Mouse (Mus musculus): ENCODE data around the gene Slfn4.
A peak's percentile ranks its signal among the peaks of the same experiment; 100 is the strongest.
"Not testable (repeated sequence)": the region's sequence is repeated elsewhere in the genome, so short reads cannot be mapped to it uniquely, and the experiment has no call there.

Gene Slfn4

GRCm38 (mm10) chr11:83174948-83175539, at the start of gene Slfn4:
Gene Slfn4 (plus strand): TSS chr11:83175186.
- no peak for DNase-seq (ENCODE audit: low spot score in 2 of 2)

DNA sequence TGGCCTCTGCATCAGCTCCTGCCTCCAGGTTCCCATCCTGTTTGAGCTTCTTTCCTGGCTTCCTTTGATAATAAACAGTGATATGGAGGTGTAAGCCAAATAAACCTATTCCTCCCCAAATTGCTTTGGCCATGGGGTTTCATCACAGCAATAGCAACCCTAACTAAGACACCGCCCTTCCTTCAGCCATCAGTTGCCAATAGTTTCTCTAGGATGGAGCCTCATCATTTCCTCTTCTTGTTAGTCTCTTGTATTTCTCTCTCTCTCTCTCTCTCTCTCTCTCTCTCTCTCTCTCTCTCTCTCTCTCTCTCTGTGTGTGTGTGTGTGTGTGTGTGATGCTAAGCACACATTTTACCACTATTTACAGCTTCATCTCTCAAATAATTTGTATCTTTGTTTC, 49.4 kb upstream of the Slfn4 start:
- DNase-seq (ENCODE audit: low spot score in 2 of 2), result not testable (repeated sequence)

GRCm38 (mm10) chr11:83137253-83137652, 37.7 kb upstream of the Slfn4 start:
- not testable (repeated sequence) for DNase-seq (ENCODE audit: low spot score in 2 of 2)

GRCm38 (mm10) chr11:83148939-83149338, 26.0 kb upstream of the Slfn4 start:
- not testable (repeated sequence) for DNase-seq (ENCODE audit: low spot score in 2 of 2)

DNA sequence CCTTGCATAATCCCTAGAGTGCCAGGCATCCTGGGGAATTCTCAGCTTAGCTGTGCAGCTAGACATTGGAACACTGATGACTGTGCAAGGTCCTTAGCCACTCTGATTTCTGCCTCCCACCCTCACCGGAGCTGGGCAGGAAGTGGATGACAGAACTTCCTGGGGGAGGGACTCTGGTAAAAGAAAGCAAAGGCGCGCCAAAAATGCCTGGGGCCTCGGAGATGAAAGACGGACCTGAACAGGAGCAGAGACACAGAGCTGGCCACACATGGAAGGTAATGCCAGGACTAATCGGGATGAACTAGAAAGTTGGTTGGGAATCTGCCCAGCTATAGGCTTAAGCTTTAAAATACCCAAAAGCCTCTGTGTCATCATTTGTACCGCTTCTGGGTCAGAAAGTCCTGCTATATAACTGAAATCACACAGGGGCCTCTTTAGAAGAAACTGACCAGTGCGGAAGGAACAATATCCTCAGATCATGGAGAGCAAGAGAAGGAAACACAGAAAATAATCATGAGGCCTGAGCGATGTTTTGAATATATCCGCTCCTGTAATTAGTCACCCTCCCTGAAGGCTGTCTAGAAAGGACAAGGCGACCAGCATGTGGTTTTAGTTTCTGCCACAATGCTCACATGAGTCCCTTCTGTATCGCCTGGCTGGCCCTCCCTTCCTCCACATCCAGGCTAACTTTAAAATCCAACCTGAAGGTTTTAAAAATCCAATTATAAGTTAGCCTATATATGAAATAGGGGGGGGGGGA, 16.3 kb downstream of the Slfn4 start, which contains the start of gene Slfn3:
Gene Slfn3, plus strand, starts transcription at position 197 of the 760 bp plus-strand sequence.
- peak; percentile 68 to 70 for DNase-seq (ENCODE audit: low spot score in 2 of 2)

- DNase-seq (ENCODE audit: low spot score in 2 of 2), result peak; percentile 25 to 58
These were observed 17.0 kb downstream of the Slfn4 start for GRCm38 (mm10) chr11:83192001-83192400.

DNA sequence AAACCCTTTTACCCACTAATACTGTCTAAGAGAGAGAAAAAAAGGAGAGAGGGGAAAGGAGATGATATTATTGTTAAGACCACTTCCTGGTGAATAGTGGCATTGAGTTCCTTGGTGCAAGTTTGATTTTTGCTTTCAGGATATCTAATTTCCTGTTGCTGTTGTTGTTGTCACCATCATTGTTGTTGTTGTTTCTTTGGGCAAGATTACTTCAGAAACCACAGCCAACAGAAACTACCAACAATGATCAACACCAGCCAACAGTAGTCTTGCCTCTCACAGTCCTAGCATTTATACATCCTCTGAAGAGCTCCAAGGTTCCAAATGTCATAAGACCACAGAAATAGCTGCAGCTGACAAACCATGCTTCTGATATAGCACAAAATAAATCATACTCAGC, 30.0 kb downstream of the Slfn4 start:
- no peak for DNase-seq (ENCODE audit: low spot score in 2 of 2)

DNA sequence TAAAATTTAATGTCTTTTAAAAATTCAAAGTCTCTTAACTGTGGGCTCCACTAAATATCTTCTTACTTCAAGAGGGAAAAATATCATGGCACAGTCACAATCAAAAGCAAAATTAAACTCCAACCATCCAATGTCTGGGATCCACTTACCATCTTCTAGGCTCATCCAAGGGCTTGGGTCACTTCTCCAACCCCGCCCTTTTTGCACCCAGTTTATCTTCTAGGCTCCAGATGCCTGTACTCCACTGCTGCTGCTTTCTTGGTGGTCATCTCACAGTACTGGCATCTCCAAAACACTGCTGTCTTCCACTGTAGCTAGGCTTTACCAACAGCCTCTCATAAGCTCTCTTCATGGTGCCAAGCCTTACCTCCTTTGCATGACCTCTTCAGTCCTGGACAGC, 41.1 kb downstream of the Slfn4 start:
- no peak for DNase-seq (ENCODE audit: low spot score in 2 of 2)

DNA sequence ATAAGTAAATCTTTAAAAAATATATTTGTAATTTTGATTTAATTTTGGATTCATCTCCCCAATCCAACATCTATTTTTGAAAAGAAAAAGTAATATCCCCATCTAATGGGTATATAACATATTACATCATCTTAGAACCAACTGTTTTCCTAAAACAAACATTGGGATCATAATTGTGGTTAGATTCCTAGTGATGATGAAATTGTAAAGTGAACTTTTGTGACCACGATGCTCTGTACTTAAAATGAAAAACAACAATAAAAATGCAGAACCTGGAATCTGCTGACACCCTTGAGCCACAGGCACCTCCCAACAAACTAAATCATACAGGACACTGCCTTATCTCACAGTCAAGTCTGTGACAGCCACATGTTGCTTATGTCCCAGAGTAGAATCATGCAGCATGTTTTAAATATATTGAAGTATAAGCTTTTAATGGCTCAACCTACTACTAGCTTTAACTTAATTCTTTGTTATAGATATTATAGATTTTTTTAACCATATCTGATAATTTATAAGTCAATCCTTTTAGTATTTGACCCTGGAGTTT, 46.4 kb downstream of the Slfn4 start:
- DNase-seq (ENCODE audit: low spot score in 2 of 2), result no peak

GRCm38 (mm10) chr11:83223367-83223766, 48.4 kb downstream of the Slfn4 start:
- peak; percentile 72 to 78 for DNase-seq (ENCODE audit: low spot score in 2 of 2)

- DNase-seq (ENCODE audit: low spot score in 2 of 2), result peak in 1 of 2 experiments; percentile 16
These were observed 48.8 kb downstream of the Slfn4 start for GRCm38 (mm10) chr11:83223793-83224192.

- peak; percentile 77 to 84 for DNase-seq (ENCODE audit: low spot score in 2 of 2)
These were observed 49.2 kb downstream of the Slfn4 start for GRCm38 (mm10) chr11:83224217-83224616.

DNA sequence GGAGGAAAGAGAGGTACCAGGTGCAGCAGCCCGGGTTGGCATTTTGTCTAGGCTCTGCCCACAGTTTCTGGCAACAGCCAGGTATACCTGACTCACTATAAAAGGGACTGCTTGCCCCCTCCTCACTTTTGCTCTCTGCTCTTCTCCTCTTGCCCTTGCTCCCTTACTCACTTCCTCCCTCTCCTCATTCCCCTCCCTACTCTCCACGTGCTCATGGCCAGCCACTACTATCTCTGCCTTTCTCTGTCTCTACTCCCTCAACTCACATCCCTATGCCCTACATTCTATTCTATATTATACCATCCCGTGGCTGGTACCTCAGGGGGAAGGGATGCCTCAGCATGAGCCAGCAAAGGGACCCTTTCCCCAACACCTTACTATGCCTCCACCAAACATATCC, 49.8 kb downstream of the Slfn4 start:
- DNase-seq (ENCODE audit: low spot score in 2 of 2), result no peak

DNA sequence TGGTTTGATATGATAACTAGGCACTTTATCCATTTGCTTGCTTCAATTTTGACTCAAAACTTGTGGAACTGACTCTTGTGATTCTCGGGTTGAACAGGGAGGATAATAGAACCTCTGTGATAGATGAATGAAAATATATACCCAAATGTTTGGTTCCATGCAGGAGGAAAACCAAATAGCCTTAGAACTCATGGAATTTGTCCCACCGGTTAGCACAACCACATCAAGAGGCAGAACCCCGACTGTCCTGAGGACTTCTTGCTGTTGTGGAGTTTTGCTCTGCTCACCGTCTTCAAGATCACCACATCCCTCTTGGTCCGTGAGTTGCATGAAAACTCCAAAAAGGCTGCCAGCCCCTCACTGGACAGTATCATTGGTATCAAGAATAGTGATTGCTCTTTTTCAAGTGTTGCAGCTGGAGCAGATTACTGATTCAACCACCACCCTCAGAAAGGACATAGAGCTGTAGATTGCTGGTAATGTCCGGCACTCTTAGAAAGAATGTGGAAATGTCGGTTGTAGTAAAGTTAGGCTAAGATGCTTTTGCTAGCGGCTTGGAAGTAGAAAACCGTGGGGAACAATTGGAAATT, 50.5 kb downstream of the Slfn4 start:
- no peak for DNase-seq (ENCODE audit: low spot score in 2 of 2)

- no peak for DNase-seq (ENCODE audit: low spot score in 2 of 2)
These were observed 53.1 kb downstream of the Slfn4 start for GRCm38 (mm10) chr11:83227926-83228723.

- peak; percentile 37 to 52 for DNase-seq (ENCODE audit: low spot score in 2 of 2)
These were observed 56.0 kb downstream of the Slfn4 start for GRCm38 (mm10) chr11:83230966-83231365.

DNA sequence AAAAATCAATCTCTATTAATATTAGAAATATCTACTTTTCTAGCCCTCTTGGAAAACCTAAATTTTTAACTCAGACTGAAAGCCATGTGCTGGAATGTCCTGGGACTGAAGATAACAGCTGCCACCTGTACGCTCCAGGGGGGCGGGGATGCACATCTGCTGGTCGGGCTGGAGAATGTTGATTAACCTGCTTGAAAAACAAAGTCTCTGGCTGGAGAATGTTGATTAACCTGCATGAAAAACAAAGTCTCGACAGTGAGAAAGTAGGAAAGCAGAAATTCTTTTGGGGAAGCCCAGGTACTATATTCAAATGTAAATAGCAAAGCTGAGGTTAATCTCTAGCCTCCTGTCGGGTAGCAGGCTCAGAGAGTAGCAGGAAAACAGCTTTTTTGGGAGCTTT, 58.6 kb downstream of the Slfn4 start:
- peak in 1 of 2 experiments; percentile 35 for DNase-seq (ENCODE audit: low spot score in 2 of 2)

- not testable (repeated sequence) for DNase-seq (ENCODE audit: low spot score in 2 of 2)
These were observed 62.4 kb downstream of the Slfn4 start for GRCm38 (mm10) chr11:83237390-83237789.

DNA sequence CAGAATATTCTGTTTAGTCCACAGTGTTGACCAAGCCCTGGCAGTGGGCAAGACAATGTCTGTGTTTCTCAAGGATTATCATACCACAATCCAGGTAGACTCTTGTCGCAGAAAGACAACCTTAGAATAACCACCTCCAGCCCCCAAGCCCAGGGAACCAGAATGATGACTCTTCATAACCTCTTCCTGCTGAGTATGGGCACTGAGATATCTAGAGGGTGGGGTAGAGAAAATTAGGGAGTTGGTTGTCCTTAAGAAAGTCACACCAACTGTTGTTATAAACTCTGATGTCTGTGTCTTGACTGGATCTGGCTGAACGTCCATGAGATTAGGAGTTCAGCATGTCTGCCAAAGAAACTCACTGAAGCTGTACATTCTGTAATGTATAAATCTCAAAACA, 63.4 kb downstream of the Slfn4 start:
- DNase-seq (ENCODE audit: low spot score in 2 of 2), result no peak

GRCm38 (mm10) chr11:83239811-83240210, 64.8 kb downstream of the Slfn4 start:
- DNase-seq (ENCODE audit: low spot score in 2 of 2), result no peak
